Mouse (Mus musculus): ENCODE data around the gene Pagr1a. TPM values are rescaled to one million over a fixed set of nuclear protein-coding genes. Genes with fewer than 3 reads are reported as not detected.

Gene Pagr1a
- polyA plus RNA-seq, 1 experiment from 2014 or later, result 59.7 TPM

DNA sequence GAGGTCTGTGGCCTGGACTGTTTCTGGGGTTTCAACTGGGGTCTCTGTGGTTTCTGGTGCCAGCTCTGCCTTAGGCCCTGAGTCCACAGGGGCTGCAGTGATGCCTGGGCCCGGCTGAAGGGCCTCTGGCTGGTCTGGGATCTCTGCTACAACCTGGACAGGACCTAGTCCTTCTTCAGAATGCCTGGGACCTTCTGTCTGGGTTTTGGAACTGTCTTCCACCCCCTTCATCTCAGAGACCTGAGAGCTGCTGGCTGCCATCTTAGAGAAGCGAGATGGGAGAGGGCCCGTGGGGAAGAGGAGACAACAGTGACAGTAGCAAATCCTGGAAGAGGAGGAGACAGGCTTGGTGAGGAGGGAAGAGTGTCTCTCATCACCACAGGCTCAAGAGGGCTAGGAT lies 2.9 kb upstream of the Pagr1a start:
- Histone ChIP-seq H3K27ac (peak overlapping the region; percentile 44; the same call in 1 of the 2 replicates), H3K9ac (no peak overlapping the region), H3K4me3 (peak overlapping the region; percentile 53), H3K36me3 (peaks cover 22% of the 10 kb centered on the region), H3K9me3 (replicated peaks) (no peaks in the 10 kb centered on the region), H3K4me1 (replicated peaks) (peaks cover 77% of the 10 kb centered on the region), H3K27me3 (no peaks in the 10 kb centered on the region), H3K4me2 (peak overlapping the region; percentile 82)
- no peak for ATAC-seq (replicated peaks; ENCODE audit: insufficient number of reproducible peaks, insufficient read depth, low FRiP score, low read depth)
- WGBS, result 74% methylated on average over 3 of the region's 3 CpGs

DNA sequence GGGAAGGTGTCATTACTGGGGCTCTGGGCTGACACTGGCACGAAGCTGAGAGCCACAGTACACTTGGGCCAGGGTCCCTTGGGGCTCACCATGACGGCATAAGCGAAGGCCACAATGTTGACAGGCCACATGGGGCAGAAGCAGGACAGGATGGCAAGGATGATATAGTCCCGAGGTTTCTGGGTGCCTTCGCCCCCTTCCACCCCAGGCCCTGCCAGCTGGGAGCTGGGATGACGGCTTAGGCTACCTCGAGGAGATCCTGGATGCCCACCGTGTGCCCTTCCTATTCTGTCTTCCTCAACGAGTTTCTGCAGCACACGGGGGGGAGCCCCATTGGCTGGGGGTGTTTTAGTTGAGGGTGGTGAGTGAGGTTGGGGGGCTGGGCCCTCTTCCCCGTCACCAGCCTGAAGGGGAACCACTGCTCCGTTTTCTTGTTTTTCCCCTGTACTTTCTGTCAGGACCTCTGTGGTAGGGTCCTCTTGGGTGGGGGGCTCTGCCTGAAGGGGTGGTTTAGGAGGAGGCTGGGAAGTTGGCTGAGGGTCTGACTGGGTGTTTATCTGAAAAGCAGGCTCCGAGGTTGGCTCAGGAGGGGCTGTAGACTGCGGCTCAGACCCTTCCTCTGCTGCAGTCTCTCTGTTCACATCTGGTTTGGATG lies 2.3 kb upstream of the Pagr1a start:
- H3K9ac ChIP-seq, result no peak overlapping the region
- H3K9me3 ChIP-seq (replicated peaks), result no peaks in the 10 kb centered on the region
- H3K4me2 ChIP-seq, result peak overlapping the region; percentile 82
- no peak overlapping the region for H3K4me3 ChIP-seq
- 75% methylated on average over 14 of the region's 14 CpGs for WGBS
- no peak for ATAC-seq (replicated peaks; ENCODE audit: insufficient number of reproducible peaks, insufficient read depth, low FRiP score, low read depth)
- H3K27ac ChIP-seq, result peak overlapping the region; percentile 44; the same call in 1 of the 2 replicates
- peaks cover 77% of the 10 kb centered on the region for H3K4me1 ChIP-seq (replicated peaks)
- peaks cover 24% of the 10 kb centered on the region for H3K36me3 ChIP-seq
- no peaks in the 10 kb centered on the region for H3K27me3 ChIP-seq

DNA sequence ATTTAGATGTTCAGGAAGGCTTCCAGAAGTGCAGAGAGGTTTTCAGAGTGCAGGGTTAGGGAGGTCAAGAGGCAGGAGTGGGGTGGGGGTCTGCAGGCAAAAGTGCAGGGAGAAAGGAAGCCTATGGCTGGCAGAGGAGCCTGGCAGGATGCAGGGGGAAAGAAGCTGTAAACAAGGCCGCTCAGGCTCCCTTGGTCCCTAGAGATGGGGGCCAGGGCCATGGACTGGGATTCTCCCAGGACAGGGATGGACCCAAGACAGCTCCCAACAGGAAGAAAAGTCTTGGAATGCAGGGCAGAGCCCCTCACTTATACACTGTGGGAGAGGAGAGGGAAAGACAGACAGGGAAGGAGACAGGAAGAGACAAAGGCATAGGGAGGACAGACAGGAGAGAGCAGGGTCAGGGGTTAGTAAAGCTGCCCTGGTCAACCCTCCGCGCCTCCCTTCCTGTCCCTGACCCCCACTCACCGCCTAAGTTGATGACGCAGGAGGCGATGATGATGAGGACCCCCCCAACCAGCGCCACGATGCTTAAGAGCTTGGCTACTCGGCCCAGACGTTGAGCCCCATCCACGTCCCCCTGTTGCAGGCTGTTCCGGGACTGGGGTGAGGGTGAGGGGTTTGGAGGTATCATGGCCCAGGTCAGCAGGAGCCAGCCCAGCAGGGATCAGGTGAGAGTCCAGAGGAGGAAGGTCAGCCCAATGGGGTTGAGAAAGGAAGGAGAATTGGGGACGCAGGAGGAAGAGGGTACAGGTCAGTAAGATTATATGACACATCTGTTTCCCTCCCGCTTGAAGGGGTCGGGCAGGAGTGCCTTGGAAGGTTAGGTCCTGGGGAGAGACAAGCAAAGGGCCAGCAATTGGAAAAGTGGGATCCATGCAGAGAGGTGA lies 1.5 kb upstream of the Pagr1a start:
- peaks cover 76% of the 10 kb centered on the region for H3K4me1 ChIP-seq (replicated peaks)
- peaks cover 21% of the 10 kb centered on the region for H3K36me3 ChIP-seq
- no peak overlapping the region for H3K4me2 ChIP-seq
- peak overlapping the region; percentile 99; the same call in 1 of the 2 replicates for H3K27ac ChIP-seq
- H3K4me3 ChIP-seq, result no peak overlapping the region
- ATAC-seq (replicated peaks; ENCODE audit: insufficient number of reproducible peaks, insufficient read depth, low FRiP score, low read depth), result no peak
- 81% methylated on average over 15 of the region's 15 CpGs for WGBS
- no peaks in the 10 kb centered on the region for H3K27me3 ChIP-seq
- no peak overlapping the region for H3K9ac ChIP-seq
- no peaks in the 10 kb centered on the region for H3K9me3 ChIP-seq (replicated peaks)

DNA sequence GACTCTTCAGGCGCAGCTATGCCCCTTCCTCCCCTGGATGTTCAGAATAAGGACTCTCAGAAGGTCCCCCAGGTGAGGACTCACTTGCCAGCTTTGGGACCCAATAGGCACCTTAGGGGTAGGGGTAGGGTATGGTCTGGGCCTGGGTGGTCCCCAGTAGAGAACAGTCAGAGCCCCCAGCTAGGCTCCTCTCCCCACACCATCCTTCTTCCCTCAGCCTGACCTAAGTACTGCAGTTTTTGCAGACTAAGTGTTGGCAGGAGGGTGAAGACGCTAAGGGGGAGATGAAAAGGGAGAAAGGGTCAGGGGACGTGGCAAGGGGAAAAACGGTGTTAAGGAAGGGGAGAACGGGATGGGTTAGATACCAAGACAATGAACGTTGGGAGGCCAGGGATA lies 796 bp upstream of the Pagr1a start:
- H3K27ac ChIP-seq, result peak overlapping the region; percentile 99
- H3K4me1 ChIP-seq (replicated peaks), result peaks cover 75% of the 10 kb centered on the region
- no peak overlapping the region for H3K9ac ChIP-seq
- WGBS, result 39% methylated on average over 6 of the region's 6 CpGs
- H3K36me3 ChIP-seq, result peaks cover 17% of the 10 kb centered on the region
- no peak overlapping the region for H3K4me3 ChIP-seq
- no peaks in the 10 kb centered on the region for H3K27me3 ChIP-seq
- no peak overlapping the region for H3K4me2 ChIP-seq
- no peaks in the 10 kb centered on the region for H3K9me3 ChIP-seq (replicated peaks)
- ATAC-seq (replicated peaks; ENCODE audit: insufficient number of reproducible peaks, insufficient read depth, low FRiP score, low read depth), result no peak

DNA sequence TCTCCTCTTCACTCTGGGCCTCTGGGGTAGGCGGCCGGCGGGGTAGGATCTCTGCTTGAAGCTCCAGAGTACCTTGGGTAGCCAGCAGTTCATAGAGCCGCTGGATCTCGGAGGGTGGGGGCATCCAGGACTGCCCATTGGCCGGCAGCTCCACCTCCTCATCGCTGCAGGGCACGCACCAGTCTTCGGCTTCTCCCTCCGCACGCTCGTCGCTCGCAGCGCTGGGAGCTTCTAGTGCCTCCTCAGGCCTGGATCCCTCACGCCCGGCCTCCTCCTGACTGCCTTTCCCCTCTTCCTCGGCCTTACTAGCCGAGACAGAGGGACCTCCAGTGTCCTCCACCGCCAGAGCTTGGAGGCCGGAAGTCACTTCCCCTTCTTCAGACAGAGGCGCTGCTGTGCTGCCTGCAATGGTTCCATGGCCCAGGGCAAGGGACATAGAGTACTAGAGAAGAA lies 640 bp downstream of the Pagr1a start:
- H3K4me1 ChIP-seq (replicated peaks), result peaks cover 61% of the 10 kb centered on the region

DNA sequence TGATC lies 869 bp downstream of the Pagr1a start, which contains the start of gene Pagr1b:
Pagr1b (minus strand) TSS at position 4 of the 5 bp plus-strand sequence.
- Histone ChIP-seq H3K36me3 (peaks cover 11% of the 10 kb centered on the region; the same call in 1 of the 2 replicates), H3K27me3 (no peaks in the 10 kb centered on the region), H3K4me2 (peak within 1 kb of the TSS; percentile 88), H3K9ac (peak within 1 kb of the TSS; percentile 93), H3K4me3 (peak within 1 kb of the TSS; percentile 77), H3K4me1 (replicated peaks) (peaks cover 59% of the 10 kb centered on the region), H3K9me3 (replicated peaks) (no peaks in the 10 kb centered on the region), H3K27ac (peak within 1 kb of the TSS; percentile 99)
- no peak for ATAC-seq (replicated peaks; ENCODE audit: insufficient number of reproducible peaks, insufficient read depth, low FRiP score, low read depth)

More for the DNA sequence above, 640 bp downstream of the Pagr1a start:
- Histone ChIP-seq H3K27me3 (no peaks in the 10 kb centered on the region), H3K4me3 (peak overlapping the region; percentile 77), H3K9ac (peak overlapping the region; percentile 93), H3K9me3 (replicated peaks) (no peaks in the 10 kb centered on the region), H3K4me2 (peak overlapping the region; percentile 88), H3K27ac (peak overlapping the region; percentile 99), H3K36me3 (peaks cover 11% of the 10 kb centered on the region; the same call in 1 of the 2 replicates)
- ATAC-seq (replicated peaks; ENCODE audit: insufficient number of reproducible peaks, insufficient read depth, low FRiP score, low read depth), result peak; percentile 54
- WGBS, result 0% methylated on average over 22 of the region's 22 CpGs

DNA sequence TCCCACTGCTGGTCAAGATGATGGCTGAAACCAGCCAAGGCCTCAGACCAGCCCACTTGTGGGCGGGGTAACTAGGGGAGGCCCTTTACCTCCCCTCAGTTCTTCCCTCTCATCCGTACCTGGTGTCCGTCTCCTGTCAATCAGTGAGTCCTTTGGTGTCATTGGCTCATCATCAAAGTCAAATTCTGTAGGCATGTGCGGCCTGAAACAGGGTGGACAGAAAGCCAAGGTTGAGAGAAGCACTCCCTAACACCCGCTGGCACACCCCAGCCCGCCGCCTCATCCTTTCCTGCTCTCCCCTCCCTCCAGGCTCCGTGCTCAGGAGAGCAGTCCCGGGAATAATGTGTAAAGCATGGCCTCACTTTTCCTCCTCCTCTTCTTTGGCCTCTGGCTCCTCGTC lies 1.1 kb downstream of the Pagr1a start:
- peak overlapping the region; percentile 93 for H3K9ac ChIP-seq
- 2% methylated on average over 10 of the region's 10 CpGs for WGBS
- peaks cover 57% of the 10 kb centered on the region for H3K4me1 ChIP-seq (replicated peaks)
- no peaks in the 10 kb centered on the region for H3K27me3 ChIP-seq
- ATAC-seq (replicated peaks; ENCODE audit: insufficient number of reproducible peaks, insufficient read depth, low FRiP score, low read depth), result peak; percentile 28; the same call in 1 of the 2 replicates
- peak overlapping the region; percentile 88 for H3K4me2 ChIP-seq
- no peaks in the 10 kb centered on the region for H3K9me3 ChIP-seq (replicated peaks)
- peak overlapping the region; percentile 77 for H3K4me3 ChIP-seq
- H3K27ac ChIP-seq, result peak overlapping the region; percentile 99
- H3K36me3 ChIP-seq, result peaks cover 11% of the 10 kb centered on the region; the same call in 1 of the 2 replicates

DNA sequence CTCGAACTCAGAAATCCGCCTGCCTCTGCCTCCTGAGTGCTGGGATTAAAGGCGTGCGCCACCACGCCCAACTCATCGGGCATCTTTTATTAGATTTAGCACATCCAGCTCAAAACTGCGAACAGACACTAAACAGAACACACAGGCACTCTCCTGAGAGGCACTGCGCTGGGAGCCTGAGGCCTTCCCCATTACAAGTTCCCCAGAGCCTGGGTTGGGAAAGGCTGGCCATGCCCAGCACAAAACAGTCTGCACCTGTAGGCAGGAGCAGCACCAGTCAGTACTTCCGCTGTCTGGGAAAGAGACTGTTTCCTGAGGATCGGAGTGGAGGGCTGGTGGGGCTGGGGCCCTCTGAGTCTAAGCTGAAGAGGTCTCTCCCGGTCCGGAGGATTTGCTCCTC lies 2.2 kb downstream of the Pagr1a start:
- Histone ChIP-seq H3K9ac (no peak overlapping the region), H3K36me3 (peaks cover 11% of the 10 kb centered on the region; the same call in 1 of the 2 replicates), H3K27me3 (no peaks in the 10 kb centered on the region), H3K4me3 (no peak overlapping the region), H3K4me1 (replicated peaks) (peaks cover 46% of the 10 kb centered on the region), H3K27ac (no peak overlapping the region), H3K9me3 (replicated peaks) (no peaks in the 10 kb centered on the region), H3K4me2 (peak overlapping the region; percentile 88)
- ATAC-seq (replicated peaks; ENCODE audit: insufficient number of reproducible peaks, insufficient read depth, low FRiP score, low read depth), result no peak
- 84% methylated on average over 12 of the region's 12 CpGs for WGBS

DNA sequence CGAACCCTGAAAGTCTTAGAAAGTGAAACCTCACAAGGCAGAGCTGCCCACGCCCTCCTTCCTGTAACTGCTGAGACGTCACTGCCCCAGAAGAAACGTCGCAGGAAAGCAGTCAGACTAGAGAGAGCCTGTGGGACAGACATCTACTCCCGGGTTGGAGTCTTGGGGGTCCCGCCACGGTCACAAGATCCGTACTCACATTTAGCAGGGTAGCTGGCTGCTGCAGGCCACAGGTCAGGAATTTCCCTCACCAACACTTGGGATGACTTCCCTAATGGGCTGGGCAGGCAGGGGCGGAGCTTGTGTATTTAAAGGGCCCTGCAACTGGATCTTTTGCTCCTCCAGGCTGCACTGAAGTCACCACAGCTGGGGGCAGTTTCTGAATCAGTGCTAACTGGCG lies 2.8 kb downstream of the Pagr1a start, which contains the start of gene Mvp:
Mvp (minus strand) TSS at position 302 of the 400 bp plus-strand sequence.
- Histone ChIP-seq H3K4me3 (peak within 1 kb of the TSS; percentile 77), H3K4me2 (peak within 1 kb of the TSS; percentile 88), H3K27ac (peak within 1 kb of the TSS; percentile 60), H3K4me1 (replicated peaks) (peaks cover 40% of the 10 kb centered on the region), H3K36me3 (peaks cover 11% of the 10 kb centered on the region; the same call in 1 of the 2 replicates), H3K9ac (peak within 1 kb of the TSS; percentile 56), H3K27me3 (no peaks in the 10 kb centered on the region), H3K9me3 (replicated peaks) (no peaks in the 10 kb centered on the region)
- 18% methylated on average over 11 of the region's 11 CpGs for WGBS
- ATAC-seq (replicated peaks; ENCODE audit: insufficient number of reproducible peaks, insufficient read depth, low FRiP score, low read depth), result no peak

DNA sequence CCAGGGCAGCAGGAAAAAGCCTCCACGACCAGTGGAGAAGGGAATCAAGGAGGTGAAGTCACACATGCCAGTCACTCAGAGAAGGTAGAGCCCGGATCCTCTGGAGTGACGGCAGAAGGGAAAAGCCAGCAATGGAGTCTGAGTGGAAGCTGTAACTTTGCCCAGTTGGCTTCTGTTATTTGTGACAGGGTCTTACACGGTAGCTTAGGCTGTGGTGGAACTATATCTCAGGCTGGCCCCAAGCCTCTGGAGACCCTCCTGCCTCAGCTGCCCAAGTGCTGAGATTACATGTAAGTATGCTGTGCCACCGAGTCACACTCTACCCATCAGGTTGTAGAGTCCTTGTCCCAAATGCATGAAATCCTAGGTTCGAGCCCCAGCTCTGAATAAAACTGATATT lies 3.8 kb downstream of the Pagr1a start:
- H3K36me3 ChIP-seq, result peaks cover 11% of the 10 kb centered on the region; the same call in 1 of the 2 replicates
- H3K27ac ChIP-seq, result no peak overlapping the region
- WGBS, result 87% methylated on average over 6 of the region's 6 CpGs
- no peak overlapping the region for H3K9ac ChIP-seq
- no peaks in the 10 kb centered on the region for H3K27me3 ChIP-seq
- peaks cover 42% of the 10 kb centered on the region for H3K4me1 ChIP-seq (replicated peaks)
- ATAC-seq (replicated peaks; ENCODE audit: insufficient number of reproducible peaks, insufficient read depth, low FRiP score, low read depth), result no peak
- H3K4me2 ChIP-seq, result peak overlapping the region; percentile 88; the same call in 1 of the 2 replicates
- no peaks in the 10 kb centered on the region for H3K9me3 ChIP-seq (replicated peaks)
- H3K4me3 ChIP-seq, result 0 out of 2 replicates have a peak overlapping the region, but pooled peaks have one; percentile 56

DNA sequence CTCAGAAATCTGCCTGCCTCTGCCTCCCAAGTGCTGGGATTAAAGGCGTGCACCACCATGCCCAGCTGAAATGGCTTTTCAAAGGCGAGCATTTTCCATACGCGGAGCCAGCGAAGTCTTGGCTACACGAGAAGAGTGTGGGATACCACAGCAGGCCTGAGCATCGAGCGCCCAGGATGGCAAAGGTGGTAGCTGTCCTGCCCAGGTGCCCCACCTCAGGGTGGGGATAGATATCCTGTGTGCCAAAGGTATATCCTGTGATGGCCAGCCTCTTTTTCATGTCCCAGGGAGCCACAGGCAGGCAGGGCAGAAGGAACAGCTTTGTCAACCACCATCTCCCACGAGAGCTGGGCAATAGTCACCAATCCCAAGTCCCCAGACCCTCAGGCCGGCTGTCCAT lies 4.3 kb downstream of the Pagr1a start:
- Histone ChIP-seq H3K27ac (no peak overlapping the region), H3K27me3 (no peaks in the 10 kb centered on the region), H3K9ac (no peak overlapping the region), H3K4me3 (no peak overlapping the region), H3K36me3 (peaks cover 11% of the 10 kb centered on the region; the same call in 1 of the 2 replicates), H3K4me1 (replicated peaks) (peaks cover 44% of the 10 kb centered on the region), H3K4me2 (no peak overlapping the region), H3K9me3 (replicated peaks) (no peaks in the 10 kb centered on the region)
- WGBS, result 95% methylated on average over 10 of the region's 10 CpGs
- no peak for ATAC-seq (replicated peaks; ENCODE audit: insufficient number of reproducible peaks, insufficient read depth, low FRiP score, low read depth)
